Mouse (Mus musculus): ENCODE data around the gene Olfr1111.
"Not testable (repeated sequence)": the region's sequence is repeated elsewhere in the genome, so short reads cannot be mapped to it uniquely, and the experiment has no call there.

- not testable (repeated sequence) for TF ChIP-seq CTCF (IDR thresholded peaks at IDR 0.05; ENCODE audit: low read depth, low read length); GATA1 (IDR thresholded peaks at IDR 0.05; ENCODE audit: borderline replicate concordance, low read length); TAL1 (conservative IDR thresholded peaks at IDR 0.05; ENCODE audit: low read depth, low read length)
Measured at GRCm38 (mm10) chr2:87167731-87168130, 15.3 kb upstream of the Olfr1111 start.
